Mouse (Mus musculus) stomach, embryonic 16.5 days (tissue): ENCODE measurements around the gene Tnrc6b. TPM values are rescaled to one million over a fixed set of nuclear protein-coding genes. Genes with fewer than 3 reads are reported as not detected.
"Not testable (repeated sequence)": the region's sequence is repeated elsewhere in the genome, so short reads cannot be mapped to it uniquely, and the experiment has no call there.

Experiments
- ATAC-seq: fragments of 200-750 bp; cut with Nextera tagmentation; 2 replicates; pipeline ENCODE4 v1.8.0; 2017; ENCODE audit warnings: moderate number of reproducible peaks, moderate TSS enrichment; ENCODE audit not compliant: insufficient read depth, low FRiP score
- H3K27ac ChIP-seq: fragments of 300-500 bp; sonication (generic); 2 replicates; pipeline ENCODE4 v1.5.1; 2014; ENCODE audit warnings: low read length
- H3K27me3 ChIP-seq: fragments of 300-500 bp; sonication (generic); 2 replicates; pipeline ENCODE4 v1.6.1; 2014; ENCODE audit warnings: low read length, control low read depth, mixed read lengths; ENCODE audit not compliant: control insufficient read depth, insufficient read depth
- H3K36me3 ChIP-seq: fragments of 300-500 bp; sonication (generic); 2 replicates; pipeline ENCODE4 v1.6.1; 2014; ENCODE audit warnings: low read length; ENCODE audit not compliant: control insufficient read depth, insufficient read depth
- H3K4me1 ChIP-seq: fragments of 300-500 bp; sonication (generic); 2 replicates; pipeline ENCODE4 v1.6.1; 2014; ENCODE audit warnings: low read length, control low read depth, mixed read lengths; ENCODE audit not compliant: control insufficient read depth, insufficient read depth
- H3K4me2 ChIP-seq: fragments of 300-500 bp; sonication (generic); 2 replicates; pipeline ENCODE4 v1.6.1; 2014; ENCODE audit warnings: low read depth, low read length, mixed read lengths
- H3K4me3 ChIP-seq: fragments of 300-500 bp; sonication (generic); replicated peaks from 2 replicates; pipeline ENCODE4 v1.5.1; 2014; ENCODE audit warnings: mild to moderate bottlenecking, low read length
- H3K9ac ChIP-seq: fragments of 300-500 bp; sonication (generic); 2 replicates; pipeline ENCODE4 v1.6.1; 2014; ENCODE audit warnings: low read length
- H3K9me3 ChIP-seq: fragments of 300-500 bp; sonication (generic); replicated peaks from 2 replicates; pipeline ENCODE4 v1.6.1; 2016; ENCODE audit warnings: low read length, control low read depth; ENCODE audit not compliant: control insufficient read depth
- WGBS: fragments of 180-500 bp; shearing (Covaris S2); extraction: QIAGEN DNeasy Blood & Tissue Kit; methylation state at CpG from one replicate; pipeline ENCODE4 v1.1.7; 2014; 5-methylcytosine and 5-hydroxymethylcytosine counted together
- polyA plus RNA-seq: library from polyadenylated mRNA; unstranded; fragments of >200 nt; fragmentation: Nextera tagmentation; extraction: Ambion mirVana; gene quantifications from 2 replicates; pipeline ENCODE4 v1.2.1, GENCODE M21; 2015

Gene Tnrc6b
- polyA plus RNA-seq, 1 experiment from 2014 or later = 29.9 TPM

- Histone ChIP-seq H3K36me3 (no peaks in the 10 kb centered on the region), H3K9ac (no peak overlapping the region), H3K27ac (no peak overlapping the region; the same call in 1 of the 2 replicates), H3K4me2 (no peak overlapping the region), H3K27me3 (no peaks in the 10 kb centered on the region), H3K9me3 (no peaks in the 10 kb centered on the region), H3K4me3 (no peak overlapping the region), H3K4me1 (no peaks in the 10 kb centered on the region)
- WGBS = 73% methylated on average over 7 of the region's 7 CpGs
- no peak for ATAC-seq
These were observed 139.8 kb downstream of the Tnrc6b start for GRCm38 (mm10) chr15:80850682-80851475.

DNA sequence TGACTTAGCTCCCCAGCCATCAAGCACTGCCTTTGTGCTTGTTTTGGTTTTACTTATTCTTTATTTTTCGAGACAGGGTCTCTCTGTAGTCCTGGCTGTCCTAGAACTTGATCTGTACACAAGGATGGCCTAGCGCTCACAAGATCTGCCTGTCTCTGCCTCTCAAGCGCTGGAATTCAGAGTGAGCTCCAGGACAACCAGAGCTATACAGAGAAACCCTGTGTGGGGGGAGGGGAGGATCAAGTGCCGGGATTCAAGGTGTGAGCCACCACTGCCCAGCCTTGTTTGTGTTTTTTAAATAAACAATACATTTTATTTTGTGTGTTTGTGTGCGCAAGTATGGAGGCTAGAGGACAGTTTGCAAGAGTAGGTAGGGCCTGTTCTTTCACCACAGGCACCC is 141.0 kb downstream of the Tnrc6b start:
- no peak overlapping the region for H3K4me3 ChIP-seq
- H3K9ac ChIP-seq = no peak overlapping the region
- H3K27me3 ChIP-seq = no peaks in the 10 kb centered on the region
- H3K4me1 ChIP-seq = no peaks in the 10 kb centered on the region
- H3K9me3 ChIP-seq = no peaks in the 10 kb centered on the region
- ATAC-seq = no peak
- 97% methylated on average over 5 of the region's 5 CpGs for WGBS
- no peaks in the 10 kb centered on the region for H3K36me3 ChIP-seq
- H3K4me2 ChIP-seq = no peak overlapping the region
- no peak overlapping the region for H3K27ac ChIP-seq

GRCm38 (mm10) chr15:80852527-80852926 is 141.4 kb downstream of the Tnrc6b start:
- H3K9ac ChIP-seq, H3K36me3 ChIP-seq, ATAC-seq, H3K4me1 ChIP-seq, H3K4me2 ChIP-seq, H3K27ac ChIP-seq, H3K4me3 ChIP-seq, H3K27me3 ChIP-seq, H3K9me3 ChIP-seq: not testable (repeated sequence)
- WGBS = 90% methylated on average over 3 of the region's 3 CpGs

GRCm38 (mm10) chr15:80859366-80859765 is 148.3 kb downstream of the Tnrc6b start:
- no peak for ATAC-seq
- Histone ChIP-seq H3K9ac (no peak overlapping the region), H3K27me3 (no peaks in the 10 kb centered on the region), H3K36me3 (no peaks in the 10 kb centered on the region), H3K4me3 (no peak overlapping the region), H3K27ac (no peak overlapping the region), H3K9me3 (no peaks in the 10 kb centered on the region), H3K4me2 (no peak overlapping the region), H3K4me1 (no peaks in the 10 kb centered on the region; the same call in 1 of the 2 replicates)
- 93% methylated on average over 2 of the region's 2 CpGs for whole genome bisulfite sequencing

DNA sequence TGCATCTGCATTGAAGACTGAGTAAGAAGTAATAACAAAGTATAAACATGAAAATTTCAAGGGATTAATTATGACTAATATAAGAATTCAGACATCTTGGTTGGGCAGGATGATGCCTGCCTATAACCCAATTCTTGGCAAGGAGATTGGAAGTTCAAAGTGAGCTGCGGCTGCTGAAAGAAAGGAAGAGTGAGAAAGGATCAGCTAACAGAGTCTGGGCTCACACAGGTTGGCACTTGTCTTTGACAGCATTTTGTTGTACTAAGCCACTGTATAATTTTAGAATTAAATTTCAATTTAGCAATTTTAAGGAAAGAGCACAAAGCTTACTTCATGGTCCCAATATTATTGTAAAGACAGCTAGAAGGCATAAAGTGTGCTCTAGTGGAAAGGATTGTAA is 150.2 kb downstream of the Tnrc6b start:
- no peak overlapping the region for H3K4me2 ChIP-seq
- H3K4me3 ChIP-seq = no peak overlapping the region
- H3K9me3 ChIP-seq = no peaks in the 10 kb centered on the region
- no peaks in the 10 kb centered on the region for H3K27me3 ChIP-seq
- H3K36me3 ChIP-seq = no peaks in the 10 kb centered on the region
- ATAC-seq = no peak
- no peak overlapping the region for H3K27ac ChIP-seq
- no peaks in the 10 kb centered on the region; the same call in 1 of the 2 replicates for H3K4me1 ChIP-seq
- H3K9ac ChIP-seq = no peak overlapping the region
- WGBS = 74% methylated on average over 1 of the region's 1 CpGs

GRCm38 (mm10) chr15:80862027-80862426 is 150.9 kb downstream of the Tnrc6b start:
- Histone ChIP-seq H3K4me2 (no peak overlapping the region), H3K27me3 (no peaks in the 10 kb centered on the region), H3K4me1 (no peaks in the 10 kb centered on the region; the same call in 1 of the 2 replicates), H3K9me3 (no peaks in the 10 kb centered on the region), H3K4me3 (no peak overlapping the region), H3K36me3 (no peaks in the 10 kb centered on the region), H3K9ac (no peak overlapping the region), H3K27ac (no peak overlapping the region)
- ATAC-seq = no peak
- 63% methylated on average over 2 of the region's 2 CpGs for WGBS

DNA sequence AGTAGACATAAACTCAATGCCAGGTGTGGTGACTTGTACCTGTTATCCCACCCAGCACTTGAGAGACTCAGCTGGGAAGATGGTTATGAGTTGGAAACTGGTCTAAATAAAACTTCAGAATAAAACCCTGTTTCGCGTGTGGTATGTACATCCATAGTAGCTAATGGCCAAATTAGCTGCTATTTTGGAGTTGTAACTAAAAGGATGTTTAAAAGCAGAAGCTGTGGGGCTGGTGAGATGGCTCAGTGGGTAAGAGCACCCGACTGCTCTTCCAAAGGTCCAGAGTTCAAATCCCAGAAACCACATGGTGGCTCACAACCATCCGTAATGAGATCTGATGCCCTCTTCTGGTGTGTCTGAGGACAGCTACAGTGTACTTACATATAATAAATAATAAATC is 157.5 kb downstream of the Tnrc6b start:
- H3K4me2 ChIP-seq = not testable (repeated sequence)
- 93% methylated on average over 4 of the region's 4 CpGs for WGBS

DNA sequence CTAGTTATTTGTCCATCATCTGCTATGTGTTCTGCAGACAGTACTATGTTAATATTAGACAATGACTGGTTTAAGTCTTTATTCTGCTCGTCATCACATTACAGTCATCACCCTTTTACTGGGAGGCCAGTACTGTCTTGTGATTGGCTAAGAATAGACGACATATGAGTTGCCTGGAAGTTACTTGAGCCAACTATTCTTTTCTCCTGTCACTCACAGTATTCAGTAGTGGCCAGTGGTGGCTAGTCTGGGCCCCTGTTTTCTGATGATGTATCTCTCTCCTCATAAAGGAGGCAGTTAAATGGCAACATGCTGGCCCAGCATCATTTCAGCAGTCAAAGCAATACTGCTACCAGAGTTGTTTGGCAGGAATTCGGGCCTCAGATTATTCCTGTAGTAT is 163.6 kb downstream of the Tnrc6b start:
- Histone ChIP-seq H3K4me2 (no peak overlapping the region), H3K27me3 (no peaks in the 10 kb centered on the region), H3K4me3 (no peak overlapping the region), H3K36me3 (0 out of 2 replicates have a peak, but pooled peaks cover 20% of the 10 kb centered on the region), H3K4me1 (no peaks in the 10 kb centered on the region), H3K9me3 (no peaks in the 10 kb centered on the region), H3K9ac (no peak overlapping the region), H3K27ac (no peak overlapping the region)
- no peak for ATAC-seq
- WGBS = 82% methylated on average over 3 of the region's 3 CpGs

More for the DNA sequence above, 157.5 kb downstream of the Tnrc6b start:
- H3K27ac ChIP-seq, H3K9ac ChIP-seq, H3K4me3 ChIP-seq, H3K4me1 ChIP-seq, ATAC-seq, H3K9me3 ChIP-seq, H3K36me3 ChIP-seq, H3K27me3 ChIP-seq: not testable (repeated sequence)

- Histone ChIP-seq H3K27ac (no peak overlapping the region), H3K9ac (no peak overlapping the region), H3K4me1 (no peaks in the 10 kb centered on the region), H3K27me3 (no peaks in the 10 kb centered on the region), H3K4me2 (no peak overlapping the region), H3K4me3 (no peak overlapping the region), H3K36me3 (0 out of 2 replicates have a peak, but pooled peaks cover 21% of the 10 kb centered on the region), H3K9me3 (no peaks in the 10 kb centered on the region)
- 88% methylated on average over 21 of the region's 21 CpGs for WGBS
- no peak for ATAC-seq
These were observed 165.1 kb downstream of the Tnrc6b start for GRCm38 (mm10) chr15:80876231-80876630.
